Mouse (Mus musculus): ENCODE data around the gene Lnpk. TPM values are rescaled to one million over a fixed set of nuclear protein-coding genes. Genes with fewer than 3 reads are reported as not detected.
A peak's percentile ranks its signal among the peaks of the same experiment; 100 is the strongest.

Lnpk gene
- total RNA-seq, 2 experiments from 2014 or later, result 42.1 to 59.8 TPM

DNA sequence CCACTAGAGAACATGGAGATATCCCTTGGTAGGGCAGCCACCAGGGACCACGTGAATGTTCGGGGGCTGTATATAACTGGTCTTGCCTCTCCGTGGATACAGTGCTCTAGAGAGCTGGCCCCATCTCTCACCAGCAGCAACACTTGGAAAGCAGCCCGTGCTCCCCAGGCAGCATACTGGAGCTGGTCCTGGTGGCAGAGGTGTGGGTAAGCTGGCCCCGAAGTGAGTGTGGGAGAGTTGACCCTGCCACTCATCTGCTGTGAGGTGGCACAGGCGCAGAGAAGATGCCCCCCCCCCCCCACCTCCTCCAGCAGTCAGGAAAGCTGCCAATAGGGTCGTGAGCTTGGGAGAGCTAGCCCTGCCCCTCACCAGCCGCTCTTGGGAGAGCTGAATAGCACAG is 72.8 kb downstream of the Lnpk start:
- no peak for DNase-seq
- intact Hi-C loops (cut with DNase I; ENCODE audit: low total_unique reads), result no loop called here

- no peak for DNase-seq
- intact Hi-C loops (cut with DNase I; ENCODE audit: low total_unique reads), result no loop called here
Observed at GRCm38 (mm10) chr2:74500307-74500706, 78.9 kb downstream of the Lnpk start.

GRCm38 (mm10) chr2:74497851-74498250 is 81.4 kb downstream of the Lnpk start:
- intact Hi-C loops (cut with DNase I; ENCODE audit: low total_unique reads), result no loop called here
- DNase-seq, result no peak

GRCm38 (mm10) chr2:74491426-74491825 is 87.8 kb downstream of the Lnpk start:
- peak; percentile 19 for DNase-seq
- intact Hi-C loops (cut with DNase I; ENCODE audit: low total_unique reads), result no loop called here

DNA sequence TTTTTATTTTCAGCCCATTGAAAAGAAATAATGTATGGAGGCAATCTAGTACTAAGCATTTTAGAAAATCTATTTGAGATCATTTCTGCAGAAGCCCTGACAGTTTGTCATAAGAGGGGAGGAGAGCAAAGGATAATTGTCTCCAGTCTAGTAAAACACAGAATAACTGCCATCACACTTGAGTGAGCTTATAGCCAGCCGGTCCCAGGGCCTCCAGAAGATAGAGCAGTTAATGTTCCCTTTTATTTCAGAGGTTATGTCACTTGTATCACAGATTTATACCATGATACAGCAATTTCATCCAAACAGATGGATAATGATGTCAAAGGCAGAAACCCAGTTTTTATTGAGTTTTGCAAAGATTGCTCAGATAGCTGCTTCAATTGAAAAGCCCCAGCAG is 89.0 kb downstream of the Lnpk start:
- intact Hi-C loops (cut with DNase I; ENCODE audit: low total_unique reads), result no loop called here
- no peak for DNase-seq

DNA sequence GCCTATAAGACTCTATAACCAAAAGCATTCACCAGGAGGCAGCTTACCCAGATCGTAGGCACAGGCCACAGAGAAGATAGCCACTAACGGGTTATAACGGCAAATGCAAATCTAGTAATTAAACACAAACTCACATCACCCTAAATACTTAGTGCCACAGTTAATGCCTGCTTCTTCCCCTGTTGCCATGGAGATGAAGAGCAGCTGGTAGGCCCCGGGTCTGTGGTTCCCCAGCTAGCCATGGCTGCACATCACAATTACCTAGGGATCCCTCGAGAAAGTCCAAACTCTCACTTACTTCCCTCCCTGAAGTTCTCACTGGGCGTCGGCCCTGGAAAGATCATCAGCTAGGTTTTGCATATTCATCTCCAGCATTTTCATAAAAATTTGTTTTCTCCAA is 90.8 kb downstream of the Lnpk start:
- intact Hi-C loops (cut with DNase I; ENCODE audit: low total_unique reads), result no loop called here
- DNase-seq, result no peak

DNA sequence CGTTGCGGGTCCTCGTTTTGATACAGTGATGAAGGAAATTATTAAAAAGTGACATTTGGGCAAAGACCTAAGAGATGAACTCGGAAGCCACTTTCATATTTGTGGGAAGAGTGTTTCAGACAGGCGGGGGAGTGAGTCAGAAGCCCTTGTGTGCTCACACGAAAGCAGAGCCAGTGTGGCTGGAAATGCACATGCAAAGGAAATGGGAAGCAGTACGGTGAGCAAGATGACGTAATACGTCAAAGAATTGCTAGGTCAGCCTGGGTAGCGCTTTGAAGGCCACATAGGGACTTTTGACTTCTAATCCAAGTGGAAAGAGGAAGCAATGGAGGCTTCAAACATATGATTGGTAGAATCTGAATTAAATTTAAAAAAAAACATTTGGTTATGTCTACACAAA is 96.6 kb downstream of the Lnpk start:
- intact Hi-C loops (cut with DNase I; ENCODE audit: low total_unique reads), result no loop called here
- no peak for DNase-seq

DNA sequence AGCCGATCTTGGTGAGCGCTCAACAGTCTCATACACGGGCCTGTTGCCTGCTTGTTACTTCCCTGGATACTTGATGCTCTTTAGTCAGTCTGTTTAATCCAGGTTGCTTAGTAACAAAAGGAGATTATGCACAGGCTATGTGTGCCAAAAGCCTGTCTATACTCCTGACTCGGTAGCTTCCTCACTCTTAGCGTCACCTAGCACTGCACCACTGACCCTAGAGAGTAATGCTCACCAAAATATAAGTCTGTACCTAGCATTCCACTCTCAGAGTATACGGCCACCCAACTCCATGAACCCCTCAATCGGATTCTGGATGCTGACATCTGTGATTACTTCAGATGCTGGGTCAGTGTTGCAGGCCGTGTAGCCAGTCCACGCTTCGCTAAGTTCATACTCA is 97.1 kb downstream of the Lnpk start:
- intact Hi-C loops (cut with DNase I; ENCODE audit: low total_unique reads), result no loop called here
- DNase-seq, result no peak

Other genes with a start within 250 kb of the Lnpk start
- not detected for gene Evx2, start 80.1 kb upstream of the Lnpk start, total RNA-seq (2021)
- not detected for gene Hoxd13, start 88.9 kb upstream of the Lnpk start, total RNA-seq (2021)
- gene Hoxd12, start 95.6 kb upstream of the Lnpk start, total RNA-seq (2021), result not detected
- gene Hoxd11, start 100.1 kb upstream of the Lnpk start, total RNA-seq (2021), result under 1 TPM in 1 of 2 experiments, not detected in 1; 0.29 TPM
- 1 to 10 TPM; 4.4 to 4.5 TPM for gene Hoxd10, start 112.5 kb upstream of the Lnpk start, total RNA-seq (2021)
- gene Hoxd9, start 118.3 kb upstream of the Lnpk start, total RNA-seq (2021), result 10 to 100 TPM; 14.8 to 18.8 TPM
- 10 to 100 TPM; 30.0 to 38.2 TPM for gene Hoxd8, start 125.2 kb upstream of the Lnpk start, total RNA-seq (2021)
- gene Hoxd3, start 132.5 kb upstream of the Lnpk start, total RNA-seq (2021), result not detected
- 1 to 10 TPM; 1.4 to 2.7 TPM for gene Hoxd4, start 132.5 kb upstream of the Lnpk start, total RNA-seq (2021)
- under 1 TPM; 0.33 to 0.35 TPM for gene Gm28230, start 147.3 kb upstream of the Lnpk start, total RNA-seq (2021)
- not detected for gene Hoxd1, start 183.5 kb upstream of the Lnpk start, total RNA-seq (2021)
- gene Mtx2, start 246.4 kb upstream of the Lnpk start, total RNA-seq (2021), result 10 to 100 TPM; 37.2 to 38.9 TPM

Measured in gastrocnemius, postnatal 14 days (tissue).